Mouse (Mus musculus): Measurements from ENCODE around the gene Matk.

Gene Matk

GRCm38 (mm10) chr10:81302781-81303218 lies 50.1 kb downstream of the Matk start:
- DNase-seq (ENCODE audit: low spot score in 2 of 2): no peak

- no peak for DNase-seq (ENCODE audit: low spot score in 2 of 2)
These were observed 50.5 kb downstream of the Matk start for GRCm38 (mm10) chr10:81303258-81303657.

- DNase-seq (ENCODE audit: low spot score in 2 of 2): no peak
These were observed 51.0 kb downstream of the Matk start for GRCm38 (mm10) chr10:81303761-81304160.

GRCm38 (mm10) chr10:81304597-81305238 lies 52.0 kb downstream of the Matk start:
- no peak for DNase-seq (ENCODE audit: low spot score in 2 of 2)

GRCm38 (mm10) chr10:81305663-81306062 lies 52.9 kb downstream of the Matk start:
- no peak for DNase-seq (ENCODE audit: low spot score in 2 of 2)

GRCm38 (mm10) chr10:81306173-81306668 lies 53.5 kb downstream of the Matk start:
- no peak for DNase-seq (ENCODE audit: low spot score in 2 of 2)

GRCm38 (mm10) chr10:81306837-81307682 lies 54.3 kb downstream of the Matk start:
- DNase-seq (ENCODE audit: low spot score in 2 of 2): no peak

- no peak for DNase-seq (ENCODE audit: low spot score in 2 of 2)
These were observed 56.8 kb downstream of the Matk start for GRCm38 (mm10) chr10:81309571-81309970.
